Mouse (Mus musculus): ENCODE data around the gene Tnn.

- no peak for TF ChIP-seq CTCF (IDR thresholded peaks at IDR 0.05; ENCODE audit: low read depth)
- no peak for TF ChIP-seq EP300 (IDR thresholded peaks at IDR 0.05; ENCODE audit: low read depth)
These were observed 48.0 kb downstream of the Tnn start for GRCm38 (mm10) chr1:160105426-160105825.

All from liver, postnatal 0 days (tissue).